Mouse (Mus musculus) midbrain, embryonic 13.5 days (tissue): ENCODE measurements at regions not wholly inside any gene's neighbourhood (a gene's known extent, or its start where the extent isn't known, plus 50 kb on each side); places are given as distances from the start of the nearest gene placed in this dataset.
A peak's percentile ranks its signal among the peaks of the same experiment; 100 is the strongest.

ENCODE experiments used
- ATAC-seq: fragments of 200-750 bp; cut with Nextera tagmentation; 2 replicates; pipeline ENCODE4 v1.8.0; 2017; ENCODE audit warnings: mild to moderate bottlenecking, moderate TSS enrichment, moderate library complexity
- H3K27ac ChIP-seq: fragments of 300-500 bp; sonication (generic); 2 replicates; pipeline ENCODE4 v1.5.1; 2015; ENCODE audit warnings: inconsistent platforms, mild to moderate bottlenecking, moderate library complexity
- H3K27me3 ChIP-seq: fragments of 300-500 bp; sonication (generic); 2 replicates; pipeline ENCODE4 v1.6.1; 2015; ENCODE audit warnings: mild to moderate bottlenecking, inconsistent platforms
- H3K36me3 ChIP-seq: fragments of 300-500 bp; sonication (generic); 2 replicates; pipeline ENCODE4 v1.6.1; 2015; ENCODE audit warnings: mild to moderate bottlenecking, inconsistent platforms
- H3K4me1 ChIP-seq: fragments of 300-500 bp; sonication (generic); replicated peaks from 2 replicates; pipeline ENCODE4 v1.6.1; 2015; ENCODE audit warnings: inconsistent platforms
- H3K4me2 ChIP-seq: fragments of 300-500 bp; sonication (generic); replicated peaks from 2 replicates; pipeline ENCODE4 v1.6.1; 2015; ENCODE audit warnings: moderate library complexity, mild to moderate bottlenecking, inconsistent platforms
- H3K4me3 ChIP-seq: fragments of 300-500 bp; sonication (generic); replicated peaks from 2 replicates; pipeline ENCODE4 v1.5.1; 2015; ENCODE audit warnings: mild to moderate bottlenecking, inconsistent platforms
- H3K9ac ChIP-seq: fragments of 300-500 bp; sonication (generic); replicated peaks from 2 replicates; pipeline ENCODE4 v1.6.1; 2015; ENCODE audit warnings: mild to moderate bottlenecking, inconsistent platforms
- H3K9me3 ChIP-seq: fragments of 300-500 bp; sonication (generic); 2 replicates; pipeline ENCODE4 v1.6.1; 2016; ENCODE audit warnings: mild to moderate bottlenecking, inconsistent platforms
- WGBS: fragments of 180-500 bp; shearing (Covaris S2); methylation state at CpG from one replicate; pipeline ENCODE4 v1.1.7; 2015; 5-methylcytosine and 5-hydroxymethylcytosine counted together

DNA sequence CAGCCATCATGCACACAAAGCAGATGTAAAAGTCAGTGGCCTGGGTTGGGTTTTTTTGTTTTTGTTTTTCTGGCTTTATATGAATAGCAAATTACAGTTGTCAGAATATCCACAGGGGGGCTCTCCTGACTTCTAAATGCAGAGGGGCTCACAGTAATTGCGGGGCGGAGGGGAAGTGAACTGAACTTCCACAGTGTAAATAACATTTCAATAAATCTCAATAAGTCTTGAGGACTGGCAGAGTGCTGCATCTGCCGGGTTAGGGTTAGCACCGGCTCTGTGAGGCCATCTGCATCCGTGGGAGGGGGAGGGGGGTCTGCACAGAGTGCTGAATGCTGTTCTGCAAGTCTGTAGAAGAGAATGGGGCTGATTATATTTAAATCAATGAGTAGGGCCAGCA, 50.3 kb upstream of the Arl4c start:
- Histone ChIP-seq H3K27me3 (0 out of 2 replicates have a peak, but pooled peaks cover 3% of the 10 kb centered on the region), H3K4me2 (no peak overlapping the region), H3K27ac (no peak overlapping the region), H3K4me1 (peaks cover 18% of the 10 kb centered on the region), H3K9ac (no peak overlapping the region), H3K36me3 (no peaks in the 10 kb centered on the region), H3K9me3 (no peaks in the 10 kb centered on the region), H3K4me3 (no peak overlapping the region)
- peak; percentile 68 for ATAC-seq
- 10% methylated on average over 5 of the region's 5 CpGs for WGBS

DNA sequence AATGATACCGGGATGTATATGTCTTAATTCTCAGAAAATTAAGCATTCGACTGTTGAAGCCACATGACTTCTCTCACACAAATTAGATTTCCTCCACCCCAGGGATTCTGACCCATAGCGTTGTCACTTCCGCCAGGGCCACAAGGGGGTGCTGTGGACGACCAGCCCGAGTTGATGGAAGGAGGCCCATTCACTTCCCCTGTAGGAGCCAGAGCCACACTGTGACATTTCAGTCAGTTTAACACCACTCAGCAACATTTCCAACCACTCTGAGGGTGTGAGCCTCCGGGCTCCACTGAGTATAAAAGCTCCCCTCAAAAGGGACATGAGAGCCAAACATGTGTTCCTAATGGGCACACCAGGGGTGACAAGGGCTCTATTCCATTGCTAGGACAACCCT, 54.6 kb upstream of the Arl4c start:
- WGBS: 78% methylated on average over 7 of the region's 7 CpGs
- Histone ChIP-seq H3K36me3 (no peaks in the 10 kb centered on the region), H3K4me3 (no peak overlapping the region), H3K4me2 (no peak overlapping the region), H3K27me3 (no peaks in the 10 kb centered on the region), H3K9ac (no peak overlapping the region), H3K27ac (peak overlapping the region; percentile 61), H3K4me1 (peaks cover 19% of the 10 kb centered on the region), H3K9me3 (no peaks in the 10 kb centered on the region)
- ATAC-seq: peak; percentile 37; the same call in 1 of the 2 replicates

DNA sequence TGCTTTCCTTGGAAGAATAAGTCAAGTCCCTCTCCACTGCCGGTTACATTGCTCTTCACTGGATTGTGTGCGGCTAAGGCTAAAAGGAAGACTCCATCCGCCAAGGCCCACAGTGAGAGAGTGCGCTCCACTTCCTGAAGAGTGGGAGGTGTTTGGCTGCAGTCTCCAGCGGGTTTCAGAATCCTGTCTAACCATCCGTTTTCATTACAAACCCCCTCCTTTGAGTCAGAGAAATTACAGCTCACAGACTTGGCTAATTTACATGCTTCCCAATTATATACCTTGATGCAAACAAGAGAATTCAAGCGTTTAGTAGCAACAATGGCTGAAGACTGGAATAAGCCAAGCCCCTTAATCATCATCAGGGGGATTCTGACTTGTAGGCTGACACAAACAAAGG, 55.1 kb upstream of the Arl4c start:
- Histone ChIP-seq H3K4me3 (no peak overlapping the region), H3K36me3 (no peaks in the 10 kb centered on the region), H3K9ac (no peak overlapping the region), H3K4me1 (peaks cover 17% of the 10 kb centered on the region), H3K27ac (peak overlapping the region; percentile 61), H3K9me3 (no peaks in the 10 kb centered on the region), H3K4me2 (no peak overlapping the region), H3K27me3 (no peaks in the 10 kb centered on the region)
- ATAC-seq: peak; percentile 37; the same call in 1 of the 2 replicates
- WGBS: 47% methylated on average over 7 of the region's 7 CpGs

DNA sequence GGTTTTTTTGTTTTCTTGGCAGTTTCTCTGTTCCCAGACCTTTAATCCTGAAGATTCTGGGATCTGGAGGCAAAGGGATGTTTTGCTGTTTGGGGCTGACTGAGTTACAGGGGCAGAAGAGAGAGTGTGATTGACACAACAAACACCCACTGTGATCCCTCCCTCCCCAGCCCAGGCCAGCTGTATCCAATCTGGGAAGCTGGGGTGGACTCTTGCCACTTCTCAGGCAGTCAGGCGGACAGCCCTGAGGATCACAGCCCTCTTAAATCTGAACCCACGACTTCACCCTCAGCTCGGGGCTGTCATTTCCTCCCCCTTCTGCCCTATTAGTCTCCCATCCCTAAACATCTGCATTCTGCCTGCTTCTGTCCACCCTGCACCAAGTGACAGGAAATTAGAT, 55.7 kb upstream of the Arl4c start:
- Histone ChIP-seq H3K4me3 (no peak overlapping the region), H3K4me1 (peaks cover 15% of the 10 kb centered on the region), H3K4me2 (no peak overlapping the region), H3K36me3 (no peaks in the 10 kb centered on the region), H3K27me3 (no peaks in the 10 kb centered on the region), H3K9ac (no peak overlapping the region), H3K9me3 (no peaks in the 10 kb centered on the region), H3K27ac (peak overlapping the region; percentile 61; the same call in 1 of the 2 replicates)
- no peak for ATAC-seq
- 13% methylated on average over 3 of the region's 3 CpGs for WGBS

DNA sequence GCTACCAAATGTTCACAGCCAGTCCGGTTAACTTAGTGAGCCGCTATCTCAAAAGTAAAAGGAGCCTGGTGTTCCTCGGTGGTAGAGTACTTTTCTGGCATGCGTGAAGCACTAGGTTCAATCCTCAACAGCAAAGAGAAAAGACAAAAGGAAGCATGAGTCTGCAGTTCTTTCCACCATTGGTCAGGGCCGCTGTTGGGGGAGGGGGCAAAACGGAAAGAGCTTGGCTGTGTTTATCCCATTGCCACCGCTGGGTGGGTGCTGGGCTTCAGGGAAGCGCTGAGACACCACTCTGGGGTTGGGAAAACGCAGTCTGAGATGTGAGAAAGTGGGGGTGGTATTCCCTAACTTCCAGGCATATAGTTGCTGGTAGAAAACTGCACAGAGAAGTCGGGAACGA, 58.6 kb upstream of the Arl4c start:
- H3K27ac ChIP-seq: no peak overlapping the region
- ATAC-seq: no peak
- H3K4me1 ChIP-seq: peaks cover 13% of the 10 kb centered on the region
- no peaks in the 10 kb centered on the region for H3K36me3 ChIP-seq
- no peak overlapping the region for H3K4me2 ChIP-seq
- H3K9ac ChIP-seq: no peak overlapping the region
- no peaks in the 10 kb centered on the region for H3K27me3 ChIP-seq
- WGBS: 69% methylated on average over 11 of the region's 11 CpGs
- no peaks in the 10 kb centered on the region for H3K9me3 ChIP-seq
- H3K4me3 ChIP-seq: no peak overlapping the region

DNA sequence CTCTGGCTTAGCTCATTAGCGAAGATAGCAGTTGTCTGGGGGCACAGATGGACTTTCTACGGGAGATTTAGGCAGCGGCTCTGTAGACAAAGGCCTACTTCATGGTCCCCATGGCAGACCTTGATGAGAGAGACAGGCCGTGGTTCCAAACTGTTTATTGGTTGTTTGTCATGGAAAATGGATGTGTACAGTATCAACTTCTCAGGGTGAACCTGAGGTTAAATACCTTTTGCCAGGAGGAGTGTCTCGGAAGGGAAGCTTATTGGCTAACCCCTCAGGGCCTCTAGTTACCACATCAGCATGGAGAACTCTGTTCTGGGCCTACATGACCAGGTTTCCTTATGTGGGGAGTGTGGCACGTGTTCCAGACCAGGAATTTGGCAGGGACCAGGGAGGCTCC, 59.1 kb upstream of the Arl4c start:
- H3K4me1 ChIP-seq: peaks cover 13% of the 10 kb centered on the region
- H3K27ac ChIP-seq: no peak overlapping the region
- ATAC-seq: no peak
- H3K4me3 ChIP-seq: no peak overlapping the region
- no peaks in the 10 kb centered on the region for H3K27me3 ChIP-seq
- no peaks in the 10 kb centered on the region for H3K9me3 ChIP-seq
- 81% methylated on average over 6 of the region's 6 CpGs for WGBS
- no peaks in the 10 kb centered on the region for H3K36me3 ChIP-seq
- H3K4me2 ChIP-seq: no peak overlapping the region
- no peak overlapping the region for H3K9ac ChIP-seq

DNA sequence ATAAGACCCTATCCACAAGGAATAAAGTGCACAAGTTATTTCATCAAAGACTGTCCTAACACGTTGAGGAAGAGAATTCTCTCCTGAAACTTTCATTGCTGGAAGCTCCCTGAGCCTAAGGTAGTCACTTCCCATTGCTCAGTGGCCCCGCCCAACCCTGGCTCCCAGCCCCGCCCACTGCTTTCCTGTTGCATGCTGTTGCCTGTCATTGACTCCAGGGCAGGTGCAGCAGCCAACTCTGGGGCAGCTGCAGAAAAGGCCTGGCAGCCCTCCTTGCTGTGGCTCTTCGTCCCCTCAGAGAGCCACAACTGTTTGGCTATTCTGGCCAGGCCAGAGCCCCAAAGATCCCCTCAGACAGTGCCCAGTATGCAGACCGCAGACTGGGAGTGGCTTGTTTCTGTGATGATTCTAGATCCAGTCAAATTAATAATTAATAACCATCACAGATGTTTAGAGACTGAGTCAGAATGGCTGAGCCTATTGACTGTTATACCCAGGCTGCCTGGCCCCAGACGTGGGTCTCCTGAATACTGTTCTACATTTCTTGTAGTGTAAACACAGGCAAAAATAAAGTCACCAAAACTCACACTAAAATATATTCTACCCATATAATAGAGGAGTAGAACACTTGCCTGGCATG, 61.8 kb upstream of the Arl4c start:
- H3K4me3 ChIP-seq: no peak overlapping the region
- no peaks in the 10 kb centered on the region for H3K36me3 ChIP-seq
- H3K4me2 ChIP-seq: no peak overlapping the region
- no peaks in the 10 kb centered on the region for H3K27me3 ChIP-seq
- WGBS: 62% methylated on average over 6 of the region's 6 CpGs
- no peak overlapping the region for H3K27ac ChIP-seq
- H3K4me1 ChIP-seq: no peaks in the 10 kb centered on the region
- H3K9ac ChIP-seq: no peak overlapping the region
- no peaks in the 10 kb centered on the region for H3K9me3 ChIP-seq
- ATAC-seq: no peak

DNA sequence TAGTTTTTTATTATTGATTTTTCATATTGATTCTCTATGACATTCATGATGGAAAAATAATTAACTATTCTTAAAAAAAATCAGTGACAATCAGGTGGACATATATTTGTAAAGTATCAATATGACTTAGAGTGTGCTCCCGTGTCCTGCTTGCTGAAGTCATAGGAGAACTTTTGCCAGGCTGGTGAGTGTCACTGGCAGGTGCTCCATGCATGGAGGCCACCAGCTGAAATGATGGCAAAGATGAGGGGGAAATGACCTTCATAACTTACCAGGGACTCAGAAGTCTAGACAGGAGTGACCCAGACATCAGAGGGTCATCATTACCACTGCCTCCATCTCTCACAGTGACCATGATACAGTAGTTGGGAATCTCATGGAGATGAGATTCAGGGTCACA, 62.5 kb upstream of the Arl4c start:
- Histone ChIP-seq H3K4me3 (no peak overlapping the region), H3K27me3 (no peaks in the 10 kb centered on the region), H3K4me1 (no peaks in the 10 kb centered on the region), H3K4me2 (no peak overlapping the region), H3K36me3 (no peaks in the 10 kb centered on the region), H3K9me3 (no peaks in the 10 kb centered on the region), H3K27ac (no peak overlapping the region), H3K9ac (no peak overlapping the region)
- ATAC-seq: no peak
- 94% methylated on average over 1 of the region's 1 CpGs for WGBS

DNA sequence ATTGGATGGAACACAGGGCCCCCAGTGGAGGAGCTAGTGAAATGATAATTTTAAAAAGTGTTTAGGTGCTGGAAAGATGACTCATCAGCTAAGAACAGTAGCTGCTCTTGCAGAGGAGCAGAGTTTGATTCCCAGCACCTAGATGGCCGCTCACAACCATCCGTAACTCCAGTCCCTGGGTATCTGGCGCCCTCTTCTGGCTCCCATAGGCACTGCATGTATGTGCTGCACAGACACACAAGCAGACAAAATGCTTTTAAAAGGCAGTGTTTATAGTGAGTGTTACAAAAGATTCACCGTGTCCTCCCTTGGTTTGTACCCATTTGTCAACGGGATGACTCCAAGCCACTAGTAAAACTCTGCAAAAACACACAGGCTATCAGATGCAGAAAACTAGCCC, 75.0 kb upstream of the Arl4c start:
- no peak overlapping the region for H3K4me2 ChIP-seq
- H3K4me1 ChIP-seq: no peaks in the 10 kb centered on the region
- no peaks in the 10 kb centered on the region for H3K9me3 ChIP-seq
- no peak overlapping the region for H3K27ac ChIP-seq
- no peak overlapping the region for H3K4me3 ChIP-seq
- ATAC-seq: no peak
- no peaks in the 10 kb centered on the region for H3K27me3 ChIP-seq
- no peak overlapping the region for H3K9ac ChIP-seq
- no peaks in the 10 kb centered on the region for H3K36me3 ChIP-seq
- WGBS: 95% methylated on average over 5 of the region's 5 CpGs

DNA sequence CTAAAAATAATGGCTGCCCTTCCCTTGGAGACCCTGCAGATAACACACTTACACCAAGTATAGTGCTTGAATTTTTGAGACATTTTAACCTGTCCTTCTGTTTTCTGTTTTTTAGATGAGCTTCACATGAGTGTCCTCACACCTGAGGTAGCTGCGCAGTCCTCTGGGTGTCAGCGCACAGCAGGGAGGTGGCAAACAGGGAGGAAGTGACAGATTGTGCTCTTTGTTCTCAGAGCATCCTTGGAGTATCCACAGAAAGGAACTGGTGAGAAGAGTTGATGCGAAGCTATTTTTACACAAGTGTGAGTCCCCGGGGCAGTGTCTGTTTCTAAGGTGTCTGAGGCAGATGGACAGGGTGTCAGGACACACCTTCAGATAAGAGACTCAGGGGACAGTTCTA, 78.2 kb upstream of the Arl4c start:
- H3K4me1 ChIP-seq: 0 out of 2 replicates have a peak, but pooled peaks cover 3% of the 10 kb centered on the region
- no peak overlapping the region for H3K9ac ChIP-seq
- no peak overlapping the region for H3K4me3 ChIP-seq
- ATAC-seq: no peak
- no peaks in the 10 kb centered on the region for H3K9me3 ChIP-seq
- WGBS: 88% methylated on average over 4 of the region's 4 CpGs
- no peaks in the 10 kb centered on the region for H3K36me3 ChIP-seq
- no peak overlapping the region for H3K27ac ChIP-seq
- H3K27me3 ChIP-seq: no peaks in the 10 kb centered on the region
- H3K4me2 ChIP-seq: no peak overlapping the region

DNA sequence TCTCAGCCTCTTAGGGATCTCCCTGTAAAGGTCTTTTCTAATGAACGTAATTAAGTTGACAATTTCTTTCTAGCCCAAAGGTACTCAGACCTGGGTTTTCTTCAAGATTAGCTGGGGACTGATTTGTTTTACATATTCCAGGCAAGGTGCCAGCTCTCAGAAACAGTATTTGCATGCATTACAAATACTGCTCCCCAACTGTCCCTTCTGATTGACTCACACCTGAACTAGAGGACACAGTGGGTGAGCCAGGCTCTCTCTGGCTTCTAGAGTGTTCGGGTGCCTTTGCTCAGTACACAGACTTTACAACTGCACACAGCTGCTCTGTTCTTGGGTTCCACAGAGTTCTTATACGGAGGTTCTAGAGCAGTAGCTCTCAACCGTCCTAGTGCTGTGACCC, 81.1 kb upstream of the Arl4c start:
- Histone ChIP-seq H3K27ac (no peak overlapping the region), H3K9ac (no peak overlapping the region), H3K4me3 (no peak overlapping the region), H3K4me2 (no peak overlapping the region), H3K27me3 (no peaks in the 10 kb centered on the region), H3K36me3 (no peaks in the 10 kb centered on the region), H3K4me1 (0 out of 2 replicates have a peak, but pooled peaks cover 3% of the 10 kb centered on the region), H3K9me3 (no peaks in the 10 kb centered on the region)
- ATAC-seq: no peak
- 85% methylated on average over 4 of the region's 4 CpGs for WGBS

DNA sequence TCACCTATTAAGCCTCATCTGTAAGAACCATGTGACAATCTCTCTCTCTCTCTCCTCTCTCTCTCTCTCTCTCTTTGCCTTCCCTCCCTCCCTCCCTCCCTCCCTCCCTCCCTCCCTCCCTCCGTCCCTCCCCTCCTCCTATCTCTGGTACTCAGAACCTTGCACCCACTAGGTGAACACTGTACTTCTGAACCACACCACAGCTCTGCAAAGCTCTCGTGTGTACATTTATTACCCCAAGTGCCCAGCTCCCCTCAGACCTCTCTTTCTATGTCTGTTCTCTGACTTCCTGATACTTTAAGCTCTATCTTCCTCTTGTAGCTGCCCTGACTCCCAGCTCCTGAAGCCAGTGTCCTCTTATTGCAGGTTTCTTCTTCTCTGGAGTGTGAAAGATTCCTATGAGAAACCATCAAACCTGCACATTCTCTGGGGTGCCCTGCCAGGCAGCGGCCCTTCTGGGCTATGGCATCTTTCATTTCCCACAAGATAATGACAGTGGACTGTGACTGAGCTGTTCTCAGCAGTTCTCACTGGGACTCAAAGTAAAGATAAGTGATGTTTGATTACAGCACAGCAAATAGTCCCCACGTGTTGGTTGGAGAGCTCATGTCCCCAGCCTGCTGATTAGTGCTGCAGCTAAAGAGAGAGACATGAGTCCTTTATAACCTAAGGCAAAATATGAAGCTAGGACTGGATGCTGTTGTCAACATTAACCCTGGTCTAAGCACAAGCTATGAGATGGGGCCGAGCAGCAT, 83.0 kb upstream of the Arl4c start:
- H3K36me3 ChIP-seq: no peaks in the 10 kb centered on the region
- H3K27me3 ChIP-seq: no peaks in the 10 kb centered on the region
- no peak overlapping the region for H3K9ac ChIP-seq
- no peak overlapping the region for H3K27ac ChIP-seq
- no peak overlapping the region for H3K4me3 ChIP-seq
- WGBS: 74% methylated on average over 5 of the region's 5 CpGs
- no peak overlapping the region for H3K4me2 ChIP-seq
- H3K9me3 ChIP-seq: no peaks in the 10 kb centered on the region
- ATAC-seq: no peak
- H3K4me1 ChIP-seq: 0 out of 2 replicates have a peak, but pooled peaks cover 3% of the 10 kb centered on the region
